Mouse (Mus musculus) gonadal fat pad, adult 2 months (tissue): ENCODE measurements around the gene Prmt9. TPM values are rescaled to one million over a fixed set of nuclear protein-coding genes. Genes with fewer than 3 reads are reported as not detected.

ENCODE experiments used
- DNase-seq: peaks from one replicate; pipeline ENCODE4 v3.0.0-alpha.2; 2012; ENCODE audit warnings: low read depth
- polyA plus RNA-seq: library from polyadenylated mRNA; depleted of rRNA; stranded (reverse); fragments of >200 nt; gene quantifications from 2 replicates; pipeline ENCODE4 v1.2.3, GENCODE M21; 2012; rRNA removed

The Prmt9 gene
- polyA plus RNA-seq = 10.1 and 10.7 TPM in 2 replicates

DNA sequence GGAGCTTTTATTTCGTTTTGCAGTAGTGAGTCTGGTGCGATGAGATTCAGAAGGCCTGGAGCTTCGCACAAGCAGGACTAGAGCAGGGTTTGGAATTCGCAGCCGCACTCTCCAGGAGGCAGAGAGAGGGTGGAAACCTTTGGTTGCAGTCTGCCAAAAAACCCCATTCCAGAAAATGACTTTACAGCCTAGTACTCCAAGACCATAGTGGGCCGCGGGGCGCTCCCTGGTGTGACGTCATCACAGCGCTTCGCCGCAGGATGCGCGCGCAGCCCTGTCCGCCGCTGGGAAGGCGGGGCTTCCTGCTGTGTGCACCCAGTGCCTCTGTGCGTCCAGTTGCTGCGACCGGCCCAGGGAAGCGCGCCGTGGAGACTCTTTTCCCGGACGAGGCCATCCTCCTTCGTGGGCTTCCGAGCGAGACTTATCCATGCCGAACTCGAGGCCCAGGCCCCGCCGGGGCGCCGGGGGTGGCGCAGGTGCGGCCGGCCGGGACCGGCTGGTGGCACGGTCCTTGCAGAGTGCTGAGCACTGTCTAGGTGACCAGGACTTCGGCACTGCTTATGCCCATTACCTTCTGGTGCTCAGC lies at the start of gene Prmt9:
Prmt9 (plus strand) TSS at position 277 of the 586 bp plus-strand sequence.
- no peak for DNase-seq

DNA sequence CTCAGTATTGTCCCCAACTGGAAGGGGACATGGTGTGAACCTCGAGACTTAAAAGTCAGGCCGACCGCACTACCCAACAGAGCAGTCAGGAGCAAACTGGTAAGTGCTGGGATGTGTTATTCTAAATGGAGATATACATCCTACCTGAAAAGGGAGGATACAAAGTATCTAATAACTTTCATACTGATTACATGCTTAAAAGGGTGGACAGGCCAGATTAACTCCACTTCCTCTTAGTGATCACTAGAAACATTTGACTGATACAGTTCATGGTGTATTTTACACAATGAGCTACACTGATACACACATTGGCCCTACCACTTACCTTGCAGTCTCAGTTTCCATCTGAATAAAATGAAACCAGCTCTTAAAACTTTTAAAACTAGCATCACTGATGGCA lies 48.9 kb upstream of the Prmt9 start:
- DNase-seq = no peak

- DNase-seq = no peak
These were observed 48.1 kb upstream of the Prmt9 start for GRCm38 (mm10) chr8:77501131-77501530.

GRCm38 (mm10) chr8:77502547-77502946 lies 46.6 kb upstream of the Prmt9 start:
- DNase-seq = no peak

DNA sequence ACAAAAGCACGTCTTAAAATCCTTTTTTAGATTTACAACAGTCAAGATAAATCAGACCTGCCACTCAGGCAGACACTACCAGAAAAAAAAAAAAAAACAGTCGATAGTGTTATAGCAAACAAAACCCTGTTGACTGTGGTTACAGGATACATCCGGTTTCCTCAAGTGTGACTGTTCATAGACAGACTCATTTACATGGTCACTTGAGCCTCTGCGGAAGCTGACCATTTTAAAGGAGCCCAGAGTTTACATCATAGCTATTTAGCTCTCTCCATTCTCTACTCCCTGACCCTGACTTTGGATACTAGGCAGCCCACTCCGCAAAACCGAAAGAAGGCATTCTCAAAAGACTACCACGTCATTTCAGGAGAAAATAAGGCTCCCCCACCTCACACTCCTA lies 42.7 kb upstream of the Prmt9 start:
- no peak for DNase-seq

DNA sequence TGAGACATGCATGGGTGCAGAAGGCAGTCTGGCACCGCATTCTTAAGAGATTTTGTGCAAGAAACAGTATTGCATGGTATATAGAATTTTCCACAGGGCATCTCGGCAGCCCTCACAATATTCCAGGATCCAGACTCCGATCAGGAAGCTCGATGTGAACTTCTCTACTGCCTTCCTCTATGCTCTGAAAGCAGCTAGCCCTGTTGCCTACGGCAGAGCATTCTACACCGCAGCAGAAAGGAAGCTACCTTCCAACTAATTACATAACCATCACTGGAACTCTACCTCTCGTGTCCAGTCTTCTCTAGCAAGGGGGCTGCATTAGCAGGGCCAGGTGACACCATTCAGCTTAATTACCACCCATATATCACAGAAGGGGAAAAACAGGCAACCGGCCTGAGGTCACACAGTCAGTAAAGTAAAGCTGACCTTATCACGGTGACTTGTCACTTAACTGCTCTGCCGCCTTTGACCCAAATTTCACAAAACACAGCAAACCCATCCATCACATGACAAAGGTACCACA lies 41.6 kb upstream of the Prmt9 start:
- no peak for DNase-seq

DNA sequence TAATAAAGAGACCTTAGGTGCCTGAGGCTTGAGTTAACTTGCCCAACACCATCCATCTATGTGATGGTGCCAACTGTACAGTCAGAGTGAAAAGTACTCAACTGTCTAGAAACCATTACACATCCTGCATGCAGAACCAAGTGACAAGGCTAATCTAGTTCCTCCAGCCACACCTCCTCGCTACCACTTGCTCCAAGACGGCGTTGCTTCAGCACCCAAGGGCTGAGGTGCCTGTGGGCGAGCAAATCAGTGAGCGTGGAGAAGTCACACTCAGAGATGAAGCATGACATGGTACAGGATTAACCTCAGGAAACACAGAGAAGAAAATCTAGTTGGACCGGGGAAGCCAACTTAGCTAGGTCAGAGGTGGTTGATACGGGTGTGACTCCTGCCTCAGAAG lies 40.2 kb upstream of the Prmt9 start:
- peak; percentile 84 for DNase-seq

- DNase-seq = no peak
These were observed 38.8 kb upstream of the Prmt9 start for GRCm38 (mm10) chr8:77510426-77510825.

GRCm38 (mm10) chr8:77511750-77512493 lies 37.3 kb upstream of the Prmt9 start:
- no peak for DNase-seq

GRCm38 (mm10) chr8:77515201-77515600 lies 34.0 kb upstream of the Prmt9 start:
- no peak for DNase-seq

- no peak for DNase-seq
These were observed 33.4 kb upstream of the Prmt9 start for GRCm38 (mm10) chr8:77515786-77516185.

GRCm38 (mm10) chr8:77516845-77517244 lies 32.4 kb upstream of the Prmt9 start:
- no peak for DNase-seq

GRCm38 (mm10) chr8:77517301-77518200 lies 31.6 kb upstream of the Prmt9 start, which contains the start of gene Arhgap10:
TSS of gene Arhgap10 (minus strand) at chr8:77517953.
- no peak for DNase-seq

- DNase-seq = no peak
These were observed 30.7 kb upstream of the Prmt9 start for GRCm38 (mm10) chr8:77518201-77519115.

- DNase-seq = no peak
These were observed 28.6 kb upstream of the Prmt9 start for GRCm38 (mm10) chr8:77520601-77521000.

- no peak for DNase-seq
These were observed 28.0 kb upstream of the Prmt9 start for GRCm38 (mm10) chr8:77521028-77521785.

- no peak for DNase-seq
These were observed 26.2 kb upstream of the Prmt9 start for GRCm38 (mm10) chr8:77522984-77523383.

GRCm38 (mm10) chr8:77524018-77524615 lies 25.1 kb upstream of the Prmt9 start:
- DNase-seq = no peak

DNA sequence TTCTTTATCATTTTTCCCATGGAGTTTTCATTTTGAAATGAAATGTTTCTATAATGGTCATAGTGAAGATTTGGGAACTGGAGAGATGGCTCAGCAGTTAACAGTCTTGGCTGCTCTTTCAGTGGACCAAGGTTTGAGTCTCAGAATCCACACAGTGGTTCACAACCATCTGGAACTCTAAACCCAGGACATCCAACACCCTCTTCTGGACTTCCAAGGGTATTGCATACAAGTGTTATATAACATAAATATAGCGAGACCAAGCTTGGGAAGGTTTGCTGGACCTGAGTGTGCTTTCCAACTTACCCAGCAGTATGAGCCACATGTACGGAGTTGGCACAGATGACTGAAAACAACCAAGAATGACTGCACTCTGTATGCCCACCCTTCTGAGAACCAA lies 24.3 kb upstream of the Prmt9 start:
- DNase-seq = no peak

DNA sequence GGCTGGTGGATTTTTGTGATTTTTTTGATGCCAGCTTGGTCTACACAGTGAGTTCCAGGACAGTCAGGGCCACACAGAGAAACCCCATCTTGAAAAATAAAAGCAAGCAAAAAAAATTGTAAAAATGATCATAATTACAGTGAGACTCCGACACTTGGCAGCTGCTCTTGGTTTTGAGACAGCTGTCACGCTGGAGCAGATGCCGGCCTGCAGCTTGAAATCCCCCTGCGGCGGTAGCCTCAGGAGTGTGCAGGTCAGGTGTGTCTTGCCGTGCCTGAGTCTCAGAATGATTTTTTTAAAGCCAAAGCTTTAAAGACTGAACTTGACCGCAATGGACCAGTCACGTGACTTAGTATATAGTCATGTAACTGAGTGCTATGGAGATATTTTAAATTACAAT lies 23.1 kb upstream of the Prmt9 start:
- no peak for DNase-seq
